Mouse (Mus musculus) ovary, postnatal 14 days (tissue): ENCODE data around the gene 1700020N01Rik.

ENCODE experiments used
- DNase-seq: peaks from one replicate; pipeline ENCODE4 v3.0.0; 2022; ENCODE audit warnings: low spot score

Gene 1700020N01Rik

DNA sequence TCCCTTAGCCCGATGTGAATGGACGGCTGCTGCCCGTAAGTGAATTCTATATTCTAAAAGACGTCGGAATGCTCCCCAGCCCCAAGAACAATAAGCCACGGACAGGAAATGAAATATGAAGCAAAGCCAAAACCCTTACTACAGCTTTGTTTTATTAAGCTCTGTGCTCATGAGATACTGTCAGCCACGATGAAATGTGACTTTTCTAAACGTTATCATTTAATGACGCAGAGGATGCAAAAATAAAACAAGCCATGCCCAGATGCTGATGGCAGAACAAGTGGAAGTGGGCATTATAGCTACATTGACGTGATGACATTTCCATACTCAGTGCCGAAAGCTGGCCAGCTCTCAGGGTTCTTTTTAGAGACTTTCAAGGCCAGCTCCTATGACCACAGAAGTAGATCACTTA, 76.8 kb downstream of the 1700020N01Rik start:
- no peak for DNase-seq

DNA sequence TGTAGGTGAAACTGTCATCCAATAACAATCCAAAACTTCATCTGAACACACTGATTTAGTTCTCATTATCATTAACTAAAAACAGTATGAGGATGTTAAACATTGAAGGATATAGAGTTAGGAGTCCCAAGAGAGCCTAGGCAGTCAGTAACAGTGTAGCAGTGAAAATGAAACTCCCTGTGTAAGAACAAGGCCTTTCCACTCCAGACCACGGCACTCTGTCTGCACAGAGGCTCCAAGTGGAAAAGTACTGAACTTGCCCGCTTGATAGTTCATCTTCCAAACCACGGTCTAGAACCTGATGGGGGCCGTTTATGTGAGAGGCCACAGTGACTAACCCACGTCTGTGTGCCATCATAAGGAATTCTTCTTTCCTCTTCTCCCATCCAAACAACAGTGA, 77.2 kb downstream of the 1700020N01Rik start:
- no peak for DNase-seq
